Mouse (Mus musculus) lung, postnatal 36 days (tissue): ENCODE results near the gene Klk1b11.
"Not testable (repeated sequence)": the region's sequence is repeated elsewhere in the genome, so short reads cannot be mapped to it uniquely, and the experiment has no call there.

Experiments used
- DNase-seq: peaks from one replicate; pipeline ENCODE4 v3.0.0; 2022; ENCODE audit warnings: mixed read lengths

Gene Klk1b11

GRCm38 (mm10) chr7:43995577-43995976 lies at the start of gene Klk1b11:
Gene Klk1b11 (plus strand): TSS chr7:43995877.
- not testable (repeated sequence) for DNase-seq

- DNase-seq = no peak
These were observed 45.3 kb upstream of the Klk1b11 start, which contains the start of gene Klk1b8 for GRCm38 (mm10) chr7:43950364-43950763. Gene Klk1b8 (plus strand): TSS chr7:43950664.

GRCm38 (mm10) chr7:43952703-43953102 lies 43.0 kb upstream of the Klk1b11 start:
- DNase-seq = no peak

GRCm38 (mm10) chr7:43966451-43966850 lies 29.2 kb upstream of the Klk1b11 start, which contains the start of gene Klk1b1:
Gene Klk1b1 (plus strand): TSS chr7:43966751.
- DNase-seq = no peak

GRCm38 (mm10) chr7:43967058-43967457 lies 28.6 kb upstream of the Klk1b11 start:
- DNase-seq = no peak

- DNase-seq = no peak
These were observed 28.1 kb upstream of the Klk1b11 start for GRCm38 (mm10) chr7:43967612-43968011.

GRCm38 (mm10) chr7:43975761-43976160 lies 19.9 kb upstream of the Klk1b11 start, which contains the start of gene Klk1b9:
Gene Klk1b9 (plus strand): TSS chr7:43976061.
- not testable (repeated sequence) for DNase-seq

GRCm38 (mm10) chr7:43985657-43986056 lies 10.0 kb upstream of the Klk1b11 start:
- DNase-seq = peak; percentile 10

- DNase-seq = peak; percentile 23
These were observed 856 bp upstream of the Klk1b11 start for GRCm38 (mm10) chr7:43994821-43995220.

- peak; percentile 19 for DNase-seq
These were observed 9.2 kb downstream of the Klk1b11 start for GRCm38 (mm10) chr7:44004847-44005246.

GRCm38 (mm10) chr7:44011868-44012267 lies 16.2 kb downstream of the Klk1b11 start, which contains the start of gene Klk1b26:
Gene Klk1b26 (plus strand): TSS chr7:44012168.
- not testable (repeated sequence) for DNase-seq

- not testable (repeated sequence) for DNase-seq
These were observed 19.0 kb downstream of the Klk1b11 start for GRCm38 (mm10) chr7:44014666-44015065.

- no peak for DNase-seq
These were observed 19.4 kb downstream of the Klk1b11 start for GRCm38 (mm10) chr7:44015071-44015470.
